Mouse (Mus musculus) spleen, postnatal 10 days (tissue): ENCODE data around the gene Bbof1.
A peak's percentile ranks its signal among the peaks of the same experiment; 100 is the strongest.

Source experiments
- DNase-seq, 2 experiments: peaks; one replicate each; pipeline ENCODE4 v3.0.0; 2021 to 2022; ENCODE audit warnings: low spot score in 2 of 2

The Bbof1 gene

DNA sequence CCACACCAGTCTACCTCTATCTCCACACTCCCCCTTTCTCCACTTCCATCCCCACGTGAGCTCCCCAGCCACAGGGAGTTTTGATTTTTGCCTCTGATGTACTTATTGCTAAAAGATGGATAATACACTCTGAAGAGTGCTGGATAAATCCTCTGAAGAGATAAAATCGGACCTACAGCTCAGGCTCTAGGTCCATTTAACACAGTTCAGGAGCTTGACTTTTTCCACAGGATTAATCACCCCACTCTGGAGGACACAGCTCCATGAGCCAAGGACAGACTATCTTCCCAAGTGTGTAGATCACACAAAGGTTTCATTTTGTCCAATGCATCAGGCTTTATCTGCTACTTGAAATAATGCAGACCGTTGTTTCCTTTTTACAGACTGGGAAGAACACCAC is 8.8 kb upstream of the Bbof1 start:
- no peak for DNase-seq

DNA sequence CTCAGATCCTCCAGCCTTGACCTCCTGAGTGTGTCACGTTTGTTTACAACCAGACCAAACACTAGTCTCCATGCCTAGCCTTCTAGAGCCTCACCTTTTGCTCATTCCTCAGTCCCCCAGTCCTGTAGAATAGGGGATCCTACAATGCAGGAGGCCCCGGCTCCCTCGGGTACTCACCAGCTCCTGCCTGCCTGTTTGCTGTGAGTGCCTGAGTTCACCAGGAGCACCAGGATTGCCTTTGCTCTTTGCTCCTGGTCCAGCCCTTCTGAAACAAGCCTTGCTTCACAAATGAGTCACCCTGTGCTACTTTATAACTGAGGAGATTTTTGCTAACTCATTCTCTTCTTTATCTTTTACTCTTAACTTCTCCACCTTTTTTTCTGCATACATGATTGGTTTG is 8.2 kb upstream of the Bbof1 start:
- DNase-seq = no peak

DNA sequence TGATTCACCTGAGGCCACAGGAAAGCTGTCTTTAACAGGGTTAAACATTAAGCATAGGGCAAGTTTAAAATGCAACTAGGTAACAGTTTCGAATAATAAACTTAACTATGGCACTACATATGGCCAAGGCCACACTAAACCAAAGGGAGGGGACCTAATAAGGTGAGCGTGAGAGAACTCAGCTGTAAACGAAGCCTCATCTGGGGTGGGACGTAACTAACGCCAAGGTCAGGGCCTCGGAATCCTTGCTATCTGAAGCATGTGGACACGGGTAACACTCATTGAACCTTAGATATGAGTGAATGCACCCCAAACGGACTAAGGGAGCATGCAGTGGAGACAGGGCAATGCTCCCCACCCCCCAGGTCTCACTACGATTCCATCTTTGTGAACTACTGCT is 5.9 kb upstream of the Bbof1 start:
- DNase-seq = no peak

DNA sequence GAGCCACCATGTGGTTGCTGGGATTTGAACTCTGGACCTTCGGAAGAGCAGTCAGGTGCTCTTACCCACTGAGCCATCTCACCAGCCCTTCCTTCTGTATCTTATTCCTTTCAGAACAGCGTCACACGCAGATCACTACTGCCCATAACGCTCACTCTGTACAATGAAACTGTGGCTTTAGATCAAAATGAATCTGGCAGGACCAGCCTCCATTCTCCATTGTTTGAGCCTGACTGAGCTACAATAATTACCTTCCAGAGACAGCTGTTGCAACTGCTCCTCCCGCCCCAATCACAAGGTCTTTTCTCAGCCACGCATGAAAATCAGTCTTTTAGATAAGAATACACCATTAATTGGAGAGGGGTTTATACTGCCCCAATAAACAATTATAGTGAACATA is 4.3 kb upstream of the Bbof1 start:
- DNase-seq = no peak

DNA sequence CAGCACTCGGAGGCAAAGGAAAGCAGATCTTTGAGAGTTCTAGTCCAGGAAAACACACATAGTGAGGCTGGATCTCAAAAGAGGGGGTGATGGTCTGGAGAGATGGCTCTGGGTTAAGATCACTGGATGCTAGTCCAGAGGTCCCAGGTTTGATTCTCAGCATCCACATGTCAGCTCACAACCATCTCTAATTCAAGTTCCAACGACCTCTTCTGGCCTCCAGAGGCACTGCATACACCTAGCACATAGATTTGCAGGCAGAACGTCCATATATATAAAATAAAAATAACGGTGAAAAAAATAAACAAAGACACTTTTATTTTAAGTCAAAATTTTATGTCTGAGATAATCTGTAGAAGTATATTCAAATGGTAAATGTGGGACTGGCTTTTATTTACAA is 1.6 kb upstream of the Bbof1 start:
- no peak for DNase-seq

DNA sequence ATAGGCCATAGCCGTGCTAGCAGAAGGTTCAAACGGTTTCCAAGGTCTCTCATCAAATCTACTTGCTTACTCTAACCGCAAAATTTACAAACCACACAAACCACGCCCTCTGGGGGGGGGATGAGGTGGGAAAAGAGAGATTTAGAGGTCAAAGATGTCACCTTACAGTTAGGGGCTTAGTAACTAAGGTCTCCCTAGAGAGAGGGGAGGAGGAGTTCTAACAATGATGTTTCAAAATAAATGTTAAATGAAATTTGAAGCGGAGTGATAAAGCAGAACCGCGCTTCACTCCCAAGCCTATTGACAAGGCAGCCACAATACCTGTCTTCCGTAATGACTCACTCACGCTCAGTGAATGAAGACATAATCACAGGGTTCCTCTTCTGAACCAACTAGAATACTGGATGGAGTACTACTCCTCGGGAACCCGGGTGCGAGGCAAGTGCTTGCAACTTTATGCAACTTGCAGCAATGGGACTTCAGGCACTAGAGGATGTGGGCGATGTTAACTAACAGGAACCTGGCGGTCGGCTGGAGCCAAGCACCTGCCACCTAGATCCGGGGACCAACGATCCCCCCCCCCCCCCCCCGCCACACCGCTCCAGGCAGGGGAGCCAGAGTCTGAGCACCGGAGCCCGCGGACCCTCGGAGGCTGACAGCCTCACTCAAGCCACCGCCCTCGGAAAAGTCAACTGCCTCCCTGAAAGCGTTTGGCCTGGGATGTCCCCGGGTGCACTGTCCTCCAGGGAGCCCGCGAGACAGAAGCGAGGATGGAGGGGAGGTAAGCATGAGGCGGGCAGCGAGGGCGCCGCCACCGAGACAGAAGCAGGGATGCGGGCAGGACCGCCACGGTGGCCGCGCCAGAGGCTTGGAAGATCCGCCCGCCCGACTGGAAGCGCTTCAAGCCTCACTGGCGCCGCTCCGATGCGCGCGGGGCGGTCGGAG is 725 bp upstream of the Bbof1 start:
- peak; percentile 49 to 77 for DNase-seq

DNA sequence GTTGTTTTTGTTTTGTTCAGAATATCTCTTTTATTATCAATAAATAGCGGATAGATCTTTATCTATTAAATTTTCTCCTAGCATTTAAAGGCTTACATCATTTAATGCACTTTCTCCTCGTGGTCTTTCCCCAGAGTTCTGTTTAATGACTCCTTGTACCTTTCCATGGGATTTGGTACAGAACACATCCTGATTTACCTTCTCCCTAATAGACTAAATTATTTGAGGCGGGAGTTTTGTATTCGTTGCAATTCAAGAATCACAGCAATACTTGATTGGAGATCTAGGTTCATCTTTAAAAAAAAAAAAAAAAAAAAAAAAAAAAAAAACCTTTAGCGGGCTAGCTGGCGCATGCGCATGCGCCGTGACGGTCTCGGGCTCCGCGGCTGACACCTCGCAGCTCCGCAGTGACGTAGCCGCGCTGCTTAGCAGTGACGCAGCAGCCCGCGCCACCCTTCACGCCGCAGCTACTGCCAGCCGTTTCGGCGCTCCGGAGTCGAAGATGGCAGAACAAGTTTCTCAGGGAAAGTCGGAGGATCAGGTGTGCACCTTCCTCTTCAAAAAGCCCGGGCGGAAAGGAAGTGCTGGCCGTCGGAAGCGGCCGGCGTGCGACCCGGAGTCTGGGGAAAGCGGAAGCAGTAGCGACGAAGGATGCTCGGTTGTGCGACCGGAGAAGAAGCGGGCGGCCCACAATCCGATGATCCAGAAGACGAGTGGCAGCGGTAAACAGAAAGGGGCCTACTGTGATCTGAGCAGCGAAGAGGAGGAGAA is 8.1 kb downstream of the Bbof1 start, which contains the start of gene Rnf113a2:
TSS of gene Rnf113a2 (plus strand) at position 363 of the 771 bp plus-strand sequence.
- peak; percentile 85 to 93 for DNase-seq

DNA sequence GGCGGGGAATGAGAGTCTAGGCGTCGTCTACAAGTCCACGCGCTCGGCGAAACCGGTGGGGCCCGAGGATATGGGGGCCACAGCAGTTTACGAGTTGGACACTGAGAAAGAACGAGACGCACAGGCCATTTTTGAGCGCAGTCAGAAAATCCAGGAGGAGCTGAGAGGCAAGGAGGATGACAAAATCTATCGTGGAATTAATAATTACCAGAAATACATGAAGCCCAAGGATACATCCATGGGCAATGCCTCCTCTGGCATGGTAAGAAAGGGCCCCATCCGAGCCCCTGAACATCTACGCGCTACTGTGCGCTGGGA is 8.7 kb downstream of the Bbof1 start:
- DNase-seq = no peak

DNA sequence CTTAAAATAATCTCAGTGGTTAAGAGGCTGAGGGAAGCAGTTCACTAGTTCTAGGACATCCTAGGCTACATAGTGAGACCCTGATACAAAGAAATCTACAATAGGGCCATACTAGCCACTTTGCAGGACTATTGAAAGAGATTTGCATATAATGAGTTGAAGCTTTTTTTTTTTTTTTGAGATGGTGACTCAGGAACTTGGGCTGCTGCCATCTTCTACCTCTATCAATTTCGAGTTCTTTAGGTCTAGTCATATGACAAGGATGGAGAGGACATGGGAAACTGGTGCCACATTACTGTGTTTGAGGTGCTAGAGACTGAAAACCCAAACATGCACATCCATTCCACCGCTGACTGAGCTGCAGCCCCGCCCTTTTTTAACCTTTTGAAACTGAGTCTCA is 15.1 kb downstream of the Bbof1 start:
- DNase-seq = no peak

DNA sequence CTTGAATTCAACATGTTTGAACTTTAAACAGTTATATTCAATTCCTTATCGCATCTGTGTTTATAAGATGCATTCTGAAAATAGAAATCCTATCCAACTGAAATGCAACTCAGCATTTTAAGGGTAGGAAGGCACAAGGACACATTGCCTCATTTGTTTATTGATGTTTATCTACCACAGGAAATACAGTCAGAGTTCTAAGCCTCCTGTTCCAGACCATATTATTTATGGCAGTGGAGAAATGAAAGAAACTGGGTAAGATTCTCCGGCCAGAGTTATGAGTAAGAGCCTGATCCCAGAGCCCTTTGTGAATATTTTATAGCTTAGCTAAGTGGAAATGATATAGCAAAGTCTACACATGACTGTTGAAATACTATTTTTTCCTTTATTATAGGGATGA is 21.0 kb downstream of the Bbof1 start:
- DNase-seq = no peak

DNA sequence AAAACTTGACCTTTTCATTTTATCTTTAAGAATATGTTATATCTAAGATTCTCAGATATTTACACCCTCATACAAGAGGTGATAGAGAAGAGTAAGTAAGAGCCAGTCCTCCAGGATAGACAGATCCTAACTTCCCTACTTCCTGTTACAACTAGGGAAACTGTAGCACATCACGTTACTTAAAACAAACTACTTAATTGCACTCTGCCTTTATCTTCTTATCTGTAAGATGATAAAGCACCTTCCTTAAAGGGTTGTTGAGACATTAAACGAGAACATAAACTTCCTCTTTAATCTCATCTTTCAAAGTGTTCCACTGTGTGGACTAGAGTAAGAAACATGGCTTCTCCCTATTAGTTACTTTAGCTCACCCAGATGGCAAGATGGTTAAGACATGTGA is 29.8 kb downstream of the Bbof1 start:
- DNase-seq = no peak

DNA sequence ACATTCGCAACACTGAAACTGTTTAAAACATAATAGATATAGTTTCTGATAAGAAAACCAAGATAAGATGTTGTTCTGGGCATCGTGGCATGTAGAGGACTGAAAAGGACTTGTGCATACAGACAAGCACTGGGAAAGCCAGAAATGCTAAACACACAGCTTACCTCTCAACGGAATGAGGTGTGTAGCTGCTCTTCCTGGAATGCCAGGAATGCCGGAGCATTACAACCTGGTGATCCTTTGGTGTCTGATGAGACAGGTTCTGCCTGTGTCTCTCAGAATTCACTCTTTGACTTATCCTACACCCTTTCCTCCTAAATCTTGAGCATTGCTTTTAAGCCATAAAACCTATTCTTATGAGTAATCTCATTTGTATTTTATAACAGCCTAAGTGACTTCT is 33.7 kb downstream of the Bbof1 start:
- DNase-seq = no peak

DNA sequence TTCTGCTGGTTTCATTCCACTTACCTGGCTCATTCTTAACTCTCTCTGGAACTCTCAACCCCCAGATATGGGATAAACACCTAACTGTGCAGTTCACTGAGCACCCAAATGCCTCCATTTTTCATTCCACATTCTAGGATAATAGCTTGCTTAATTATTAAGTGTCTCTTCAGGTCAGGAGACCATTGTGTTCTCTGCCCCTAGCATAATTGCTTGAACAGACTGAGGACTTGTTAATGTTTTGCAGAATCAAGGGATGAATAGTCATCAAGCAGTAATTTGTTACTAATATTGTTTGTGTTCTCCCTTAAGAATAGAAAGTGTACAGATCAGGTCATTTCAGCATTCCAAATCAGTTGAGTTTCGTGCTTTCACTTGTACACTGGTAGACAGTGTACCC is 38.5 kb downstream of the Bbof1 start:
- no peak for DNase-seq

DNA sequence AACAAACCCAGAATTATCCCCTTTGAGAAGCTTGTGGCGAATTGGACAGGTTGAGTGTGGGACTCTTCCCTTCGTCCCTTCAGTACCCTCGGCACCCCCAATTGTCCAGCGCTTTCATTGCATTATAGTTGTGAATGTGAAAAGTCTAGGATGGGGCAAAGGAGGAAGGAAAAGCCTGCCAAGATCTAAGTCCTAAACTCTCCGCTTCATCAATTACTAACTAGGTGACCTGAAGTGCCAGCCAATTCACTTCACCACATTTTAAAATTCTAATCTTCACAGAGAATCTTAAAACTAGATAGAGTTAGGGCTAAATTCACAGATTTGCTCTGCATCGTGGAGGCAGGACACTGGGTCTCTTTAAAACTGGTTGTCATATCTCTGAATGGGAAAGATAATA is 39.3 kb downstream of the Bbof1 start:
- DNase-seq = no peak

DNA sequence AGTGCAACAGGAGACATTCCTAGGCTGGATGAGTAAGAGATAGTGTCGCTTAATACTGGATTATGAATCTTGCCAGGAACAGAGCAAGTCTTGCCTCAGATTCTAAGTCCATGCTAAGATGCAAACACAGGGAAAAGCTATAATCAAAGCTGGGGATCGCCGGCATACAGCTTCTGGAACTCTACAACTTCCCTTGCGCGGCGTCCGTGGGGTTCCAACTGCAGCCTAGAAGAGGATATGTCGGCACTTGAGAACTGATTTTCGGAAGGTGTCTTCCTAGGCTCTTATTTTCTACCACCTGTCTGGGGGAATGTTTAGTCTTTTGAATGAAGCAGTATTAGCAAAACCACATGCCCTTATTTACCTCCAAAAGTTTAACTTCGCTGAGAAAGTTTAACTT is 41.0 kb downstream of the Bbof1 start:
- DNase-seq = peak in 1 of 2 experiments; percentile 6

DNA sequence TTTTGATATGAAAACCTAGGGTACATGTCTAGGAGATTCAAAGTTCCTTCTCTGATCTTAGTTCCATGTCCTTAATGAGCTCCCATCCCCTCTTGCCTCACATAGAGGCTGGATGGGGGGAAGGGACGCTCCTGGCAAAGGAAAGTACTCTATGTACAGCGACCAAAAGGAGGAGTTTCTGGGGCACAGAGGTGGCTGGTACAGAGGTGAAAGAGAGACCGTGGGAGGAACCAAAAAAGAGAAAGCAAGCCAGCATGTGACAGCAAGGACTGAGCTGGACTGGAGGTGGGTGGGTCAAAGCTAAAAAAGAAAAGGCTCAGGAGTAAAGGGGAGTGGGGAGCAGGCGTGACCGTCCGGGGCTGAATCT is 41.5 kb downstream of the Bbof1 start:
- no peak for DNase-seq

DNA sequence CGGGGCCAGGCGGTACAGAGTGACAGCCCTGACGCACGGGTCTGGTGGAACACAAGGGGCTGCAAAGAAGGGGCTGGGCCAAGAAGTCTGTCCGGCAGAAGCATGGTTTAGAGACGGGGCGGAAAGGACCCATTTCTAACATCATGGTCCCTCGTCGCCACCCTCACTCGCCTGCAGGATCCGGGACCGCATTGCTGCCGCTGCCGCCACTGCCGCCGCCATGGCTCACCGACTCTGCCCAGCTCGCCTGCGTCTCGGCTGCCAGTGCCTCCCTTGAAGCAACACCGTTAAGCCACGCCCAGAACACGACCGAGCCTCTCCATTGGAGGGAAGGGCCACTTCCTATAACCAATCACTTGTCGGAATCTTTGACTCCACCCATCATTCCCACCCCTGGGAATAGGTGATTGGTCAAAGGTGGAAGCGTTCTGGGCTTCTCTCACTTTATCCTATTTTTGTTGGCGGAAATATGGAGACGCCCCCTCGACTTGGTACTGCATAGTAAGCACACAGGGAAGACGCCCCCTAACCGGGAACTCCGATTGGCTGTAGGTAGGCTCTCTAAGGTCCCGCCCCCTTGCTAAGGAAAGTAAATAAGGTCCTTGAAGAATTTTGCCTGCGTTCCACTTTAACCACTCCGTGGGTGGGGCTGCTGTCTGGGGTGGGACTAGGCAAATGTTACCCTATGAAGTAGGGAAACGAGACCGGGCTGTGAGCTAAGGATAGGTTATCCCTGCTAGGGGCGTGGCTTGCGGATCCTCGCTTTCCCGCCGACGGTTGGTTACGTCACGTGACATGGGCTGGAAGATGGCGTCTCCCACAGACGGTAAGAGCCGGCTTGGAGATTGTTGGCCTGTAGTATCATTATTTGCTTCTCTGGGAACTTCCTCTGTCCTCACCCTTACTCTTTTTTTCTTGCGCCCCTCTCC is 42.1 kb downstream of the Bbof1 start, which contains the start of the genes Aldh6a1 and Lin52:
TSS of gene Aldh6a1 (minus strand) at position 287 of the 929 bp plus-strand sequence.
TSS of gene Lin52 (plus strand) at position 705 of the 929 bp plus-strand sequence.
- DNase-seq = peak; percentile 92 to 97

DNA sequence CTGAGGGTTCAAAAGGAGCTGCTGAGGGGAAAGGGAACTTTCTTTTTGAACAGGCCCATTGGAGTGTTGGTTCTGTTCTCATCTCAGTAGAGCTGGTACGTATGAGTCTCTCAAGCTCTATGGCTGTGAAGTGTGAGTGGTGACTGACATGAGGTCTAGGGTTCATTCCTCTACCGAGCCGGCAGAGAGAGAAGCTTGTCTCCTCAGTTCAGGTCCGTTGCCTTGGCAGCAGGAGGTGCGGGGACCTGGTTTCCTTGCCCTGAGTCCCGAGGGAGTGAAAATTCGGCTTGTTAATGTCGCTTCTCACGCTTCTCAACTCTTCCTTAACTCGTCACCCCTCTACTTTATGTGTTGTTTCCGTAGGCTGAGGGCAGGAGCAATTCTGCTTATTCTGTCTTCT is 42.9 kb downstream of the Bbof1 start:
- peak in 1 of 2 experiments; percentile 38 for DNase-seq

DNA sequence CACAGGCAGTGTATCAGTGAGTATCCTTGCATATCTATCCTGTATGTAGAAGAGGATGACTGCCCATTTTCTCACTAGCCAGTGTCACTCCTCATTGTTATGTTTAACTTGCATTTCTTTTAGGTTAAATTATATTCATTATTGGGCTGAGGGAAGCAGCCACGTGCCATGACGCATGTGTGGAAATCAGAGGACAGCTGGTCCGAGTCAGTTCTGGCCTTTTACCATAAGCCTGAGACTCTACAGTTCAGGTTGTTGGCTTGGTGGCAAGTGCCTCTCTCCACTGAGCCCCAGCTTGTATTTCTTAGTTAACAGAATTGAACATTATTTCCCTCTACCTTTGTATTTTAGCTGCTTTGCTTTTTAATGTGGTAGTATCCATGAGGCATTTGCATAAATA is 48.0 kb downstream of the Bbof1 start:
- DNase-seq = no peak

DNA sequence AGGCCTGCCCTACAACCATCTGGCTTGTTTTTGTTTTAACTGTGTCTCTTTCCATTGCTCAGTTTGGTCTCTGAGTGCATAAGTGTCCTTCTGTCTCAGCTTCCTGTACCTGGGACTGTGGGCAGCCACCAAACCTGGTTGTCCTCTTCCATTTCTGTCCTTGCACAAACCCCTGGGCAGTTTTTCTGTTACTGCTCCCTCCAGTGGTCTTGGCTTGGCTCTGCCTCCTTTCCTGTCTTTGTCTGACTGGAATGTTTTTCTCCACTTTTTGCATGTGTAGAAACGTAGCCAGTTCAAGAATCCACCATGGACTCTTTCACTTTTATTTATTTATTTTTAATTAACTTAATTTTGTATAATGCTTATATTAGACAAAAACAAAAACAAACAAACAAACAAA is 51.0 kb downstream of the Bbof1 start:
- no peak for DNase-seq

DNA sequence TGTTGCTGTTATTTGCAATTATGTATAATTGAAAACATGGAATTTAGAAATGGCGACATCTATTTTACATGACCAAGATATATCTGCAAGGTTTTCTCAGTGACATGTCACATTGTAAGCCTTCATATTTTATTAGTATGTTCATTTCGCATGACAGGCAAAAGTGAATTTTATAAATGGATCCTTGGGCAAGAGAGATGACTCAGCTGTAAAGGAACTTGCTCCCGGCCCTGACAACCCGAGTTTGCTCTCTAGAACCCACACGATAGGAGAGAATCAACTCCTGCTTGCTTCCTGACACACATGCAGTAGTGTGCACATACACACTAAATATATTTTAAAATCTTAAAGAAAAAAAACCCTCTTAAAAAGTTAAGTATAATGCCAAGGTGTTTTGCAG is 52.5 kb downstream of the Bbof1 start:
- no peak for DNase-seq

DNA sequence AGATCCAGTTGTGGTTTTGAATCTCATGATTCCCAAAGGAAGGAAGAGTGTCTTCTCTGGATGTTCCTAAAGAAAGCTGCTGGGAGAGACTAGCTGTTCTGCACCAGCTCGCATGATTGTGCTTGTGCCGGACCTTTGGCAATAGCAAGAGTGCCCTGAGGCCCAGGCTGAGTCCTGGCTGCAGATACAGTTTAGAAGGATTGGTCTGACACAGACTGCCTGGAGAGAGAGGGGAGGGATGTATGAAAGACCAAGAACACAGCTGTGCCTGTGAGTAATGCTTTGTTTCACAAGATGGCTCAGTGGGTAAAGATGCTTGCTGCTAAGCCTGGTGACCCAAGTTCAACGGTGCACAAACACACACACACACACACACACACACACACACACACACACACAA is 54.0 kb downstream of the Bbof1 start:
- no peak for DNase-seq
